ENCODE assay signal across 20 mouse cellular contexts in genomic region chr3:84103536-84103935, GRCm38 (mm10). TPM values are rescaled to one million over a fixed set of nuclear protein-coding genes. Genes with fewer than 3 reads are reported as not detected.
A peak's percentile ranks its signal among the peaks of the same experiment; 100 is the strongest.
DNase-seq lines count a peak whose midpoint lies in the region; ATAC-seq and TF ChIP-seq lines count a peak whose summit lies in the region.
"Had no signal": no experiment of that assay in that cellular context is flagged by ENCODE, and none has a peak within 500 bp of the region (broad histone marks: within the 10 kb centered on the region; RNA-seq: fewer than 3 reads in every experiment).

No protein-coding gene starts in this region.

- H3K9me3 ChIP-seq in lung, postnatal 0 days (ENCODE audit: low read length) = no peaks in the 10 kb centered on the region
- H3K9me3 ChIP-seq in stomach, postnatal 0 days (ENCODE audit: control insufficient read depth, low read length) = no peaks in the 10 kb centered on the region
- H3K9me3 ChIP-seq in hindbrain, postnatal 0 days (ENCODE audit: low read length) = no peaks in the 10 kb centered on the region
- H3K9me3 ChIP-seq: embryonic facial prominence, embryonic 10.5 days; embryonic facial prominence, embryonic 12.5 days; forebrain, embryonic 13.5 days; forebrain, embryonic 15.5 days had no signal

- TF ChIP-seq POLR2A in lung, adult 2 months (IDR thresholded peaks at IDR 0.05; ENCODE audit: borderline replicate concordance, extremely low read depth, low read depth, low read length) = no peak

- no peak overlapping the region for H3K27ac ChIP-seq in lung, postnatal 0 days (ENCODE audit: low read length)
- H3K27ac ChIP-seq in stomach, postnatal 0 days (replicated peaks) = no peak overlapping the region
- H3K27ac ChIP-seq in hindbrain, postnatal 0 days = no peak overlapping the region
- H3K27ac ChIP-seq: embryonic facial prominence, embryonic 10.5 days; embryonic facial prominence, embryonic 12.5 days; forebrain, embryonic 13.5 days; forebrain, embryonic 15.5 days had no signal

- H3K4me3 ChIP-seq in lung, adult 2 months (replicated peaks; ENCODE audit: extremely low read depth, low read depth, low read length) = no peak overlapping the region
- no peak overlapping the region for H3K4me3 ChIP-seq in lung, postnatal 0 days (ENCODE audit: low read depth, low read length)
- H3K4me3 ChIP-seq in stomach, postnatal 0 days (ENCODE audit: low read depth, low read length) = no peak overlapping the region
- no peak overlapping the region for H3K4me3 ChIP-seq in hindbrain, postnatal 0 days (ENCODE audit: low read length)
- H3K4me3 ChIP-seq: embryonic facial prominence, embryonic 10.5 days; embryonic facial prominence, embryonic 12.5 days; forebrain, embryonic 13.5 days; forebrain, embryonic 15.5 days had no signal

- DNase-seq in lung, adult 2 months = peak; percentile 21
- DNase-seq in lung, postnatal 10 days = no peak
- DNase-seq in lung, postnatal 0 days (ENCODE audit: low spot score) = no peak
- DNase-seq in lung, postnatal 25 days (ENCODE audit: low spot score) = peak; percentile 44
- peak; percentile 18 for DNase-seq in stomach, postnatal 0 days (ENCODE audit: low spot score)
- DNase-seq in hindbrain, postnatal 0 days (ENCODE audit: low spot score) = no peak
- no peak for DNase-seq in left cerebral cortex, adult 9 months (ENCODE audit: low spot score in 2 of 2)
- DNase-seq: adrenal gland, adult 8-10 months; adrenal gland, postnatal 14 days; adrenal gland, postnatal 36 days; cerebellum, adult 11-12 months; cerebellum, adult 2 months; cerebellum, adult 9-10 months; cerebellum, postnatal 10 days; cerebellum, postnatal 25 days had no signal

- TF ChIP-seq CTCF in lung, adult 2 months (IDR thresholded peaks at IDR 0.05; ENCODE audit: insufficient read depth, low read length) = no peak
- no peak for TF ChIP-seq CTCF in lung, postnatal 0 days (IDR thresholded peaks at IDR 0.05)
- TF ChIP-seq CTCF in stomach, postnatal 0 days (IDR thresholded peaks at IDR 0.05; ENCODE audit: low read depth) = no peak
- no peak for TF ChIP-seq CTCF in hindbrain, postnatal 0 days (IDR thresholded peaks at IDR 0.05; ENCODE audit: low read depth)

- no peak for TF ChIP-seq EP300 in lung, postnatal 0 days (IDR thresholded peaks at IDR 0.05)
- TF ChIP-seq EP300 in stomach, postnatal 0 days (optimal IDR thresholded peaks at IDR 0.05) = no peak

- ATAC-seq in lung, postnatal 0 days = peak; percentile 33; the same call in 1 of the 2 replicates
- ATAC-seq in stomach, postnatal 0 days (ENCODE audit: low FRiP score, low TSS enrichment) = 0 out of 2 replicates have a peak, but pooled peaks have one; percentile 24
- no peak for ATAC-seq in hindbrain, postnatal 0 days
- ATAC-seq: activated CD4-positive, CD25-positive, alpha-beta regulatory T cell, adult 4 months; forebrain, embryonic 13.5 days; forebrain, embryonic 15.5 days had no signal

- H3K9ac ChIP-seq in lung, postnatal 0 days (replicated peaks; ENCODE audit: low read depth) = no peak overlapping the region
- H3K9ac ChIP-seq in stomach, postnatal 0 days (ENCODE audit: low read length) = no peak overlapping the region
- no peak overlapping the region for H3K9ac ChIP-seq in hindbrain, postnatal 0 days (replicated peaks; ENCODE audit: low read length)
- H3K9ac ChIP-seq: embryonic facial prominence, embryonic 12.5 days; forebrain, embryonic 13.5 days; forebrain, embryonic 15.5 days had no signal

- H3K4me2 ChIP-seq in lung, postnatal 0 days (replicated peaks; ENCODE audit: low read depth, low read length) = no peak overlapping the region
- no peak overlapping the region for H3K4me2 ChIP-seq in stomach, postnatal 0 days (replicated peaks; ENCODE audit: low read depth)
- no peak overlapping the region for H3K4me2 ChIP-seq in hindbrain, postnatal 0 days (ENCODE audit: low read depth, low read length)
- H3K4me2 ChIP-seq: embryonic facial prominence, embryonic 12.5 days; forebrain, embryonic 13.5 days; forebrain, embryonic 15.5 days had no signal

- 43% methylated on average over 2 of the region's 2 CpGs for WGBS in lung, adult 2 months
- 53% methylated on average over 2 of the region's 2 CpGs for WGBS in lung, postnatal 0 days
- 62% methylated on average over 2 of the region's 2 CpGs for WGBS in stomach, postnatal 0 days
- 83% methylated on average over 2 of the region's 2 CpGs for WGBS in hindbrain, postnatal 0 days

- no peaks in the 10 kb centered on the region for H3K27me3 ChIP-seq in lung, postnatal 0 days (replicated peaks; ENCODE audit: insufficient read depth, low read length)
- no peaks in the 10 kb centered on the region for H3K27me3 ChIP-seq in stomach, postnatal 0 days (ENCODE audit: control insufficient read depth, insufficient read depth, low read length)
- no peaks in the 10 kb centered on the region for H3K27me3 ChIP-seq in hindbrain, postnatal 0 days (ENCODE audit: insufficient read depth, low read length)
- H3K27me3 ChIP-seq: forebrain, embryonic 13.5 days; forebrain, embryonic 15.5 days had no signal

- H3K4me1 ChIP-seq in lung, adult 2 months (ENCODE audit: control insufficient read depth, insufficient read depth, low read length) = peaks cover 4% of the 10 kb centered on the region; the same call in 1 of the 2 replicates
- H3K4me1 ChIP-seq in lung, postnatal 0 days (ENCODE audit: insufficient read depth, low read depth, low read length) = no peaks in the 10 kb centered on the region
- H3K4me1 ChIP-seq in stomach, postnatal 0 days (replicated peaks; ENCODE audit: control insufficient read depth, insufficient read depth) = no peaks in the 10 kb centered on the region
- no peaks in the 10 kb centered on the region for H3K4me1 ChIP-seq in hindbrain, postnatal 0 days (ENCODE audit: insufficient read depth, low read length)
- H3K4me1 ChIP-seq: embryonic facial prominence, embryonic 10.5 days; embryonic facial prominence, embryonic 12.5 days; forebrain, embryonic 13.5 days; forebrain, embryonic 15.5 days had no signal

- H3K36me3 ChIP-seq in lung, postnatal 0 days (ENCODE audit: insufficient read depth, low read length) = no peaks in the 10 kb centered on the region
- no peaks in the 10 kb centered on the region for H3K36me3 ChIP-seq in stomach, postnatal 0 days (ENCODE audit: control insufficient read depth, insufficient read depth, low read length)
- no peaks in the 10 kb centered on the region for H3K36me3 ChIP-seq in hindbrain, postnatal 0 days (ENCODE audit: insufficient read depth, low read length)
- H3K36me3 ChIP-seq: embryonic facial prominence, embryonic 10.5 days; embryonic facial prominence, embryonic 12.5 days; forebrain, embryonic 15.5 days had no signal

RNA-seq across cellular contexts. Expression of gene Mnd1, which starts 52.0 kb away (rescaled TPM):
- 0.14 TPM in 2 replicates for polyA plus RNA-seq in lung, adult 2 months (2012; rRNA removed)
- 5.3 and 6.5 TPM in 2 replicates for polyA plus RNA-seq in lung, postnatal 0 days (2015; fragmentation: Nextera tagmentation; extraction: Ambion mirVana)
- polyA plus RNA-seq in stomach, postnatal 0 days (2015; fragmentation: Nextera tagmentation; extraction: Ambion mirVana) = 9.7 and 10.7 TPM in 2 replicates
- 0.73 and 0.79 TPM in 2 replicates for total RNA-seq in hindbrain, postnatal 0 days (2014; rRNA removed)
- 3.7 and 3.9 TPM in 2 replicates for polyA plus RNA-seq in hindbrain, postnatal 0 days (2015; fragmentation: Nextera tagmentation; extraction: Ambion mirVana)

Comparison
In these comparisons a context has a peak if more than half of its experiments do, and no peak if none do; other contexts are left out.
1. DNase-seq: peak in lung, adult 2 months (single experiment), lung, postnatal 25 days (single experiment) and stomach, postnatal 0 days (single experiment); none in lung, postnatal 10 days (single experiment), lung, postnatal 0 days (single experiment), hindbrain, postnatal 0 days (single experiment) and left cerebral cortex, adult 9 months (0 of 2).